Mouse (Mus musculus): ENCODE data around the gene H2-K1.
"Not testable (repeated sequence)": the region's sequence is repeated elsewhere in the genome, so short reads cannot be mapped to it uniquely, and the experiment has no call there.

The H2-K1 gene

GRCm38 (mm10) chr17:33954646-33955554, 45.2 kb downstream of the H2-K1 start:
- no peak for DNase-seq (ENCODE audit: low spot score)

GRCm38 (mm10) chr17:33953961-33954565, 46.1 kb downstream of the H2-K1 start:
- DNase-seq (ENCODE audit: low spot score) = no peak

- no peak for DNase-seq (ENCODE audit: low spot score)
Observed at GRCm38 (mm10) chr17:33953310-33953709, 46.8 kb downstream of the H2-K1 start.

- DNase-seq (ENCODE audit: low spot score) = no peak
Observed at GRCm38 (mm10) chr17:33952879-33953278, 47.3 kb downstream of the H2-K1 start.

- not testable (repeated sequence) for DNase-seq (ENCODE audit: low spot score)
Observed at GRCm38 (mm10) chr17:33952015-33952414, 48.1 kb downstream of the H2-K1 start.

- DNase-seq (ENCODE audit: low spot score) = peak; percentile 57
Observed at GRCm38 (mm10) chr17:33951021-33951946, 48.9 kb downstream of the H2-K1 start, which contains the start of gene B3galt4. Gene B3galt4 (minus strand): TSS chr17:33951488.

GRCm38 (mm10) chr17:33950131-33950625, 50.0 kb downstream of the H2-K1 start:
- no peak for DNase-seq (ENCODE audit: low spot score)

GRCm38 (mm10) chr17:33948905-33949537, 51.1 kb downstream of the H2-K1 start:
- DNase-seq (ENCODE audit: low spot score) = no peak

- no peak for DNase-seq (ENCODE audit: low spot score)
Observed at GRCm38 (mm10) chr17:33948090-33948904, 51.9 kb downstream of the H2-K1 start.

- DNase-seq (ENCODE audit: low spot score) = no peak
Observed at GRCm38 (mm10) chr17:33947430-33948089, 52.6 kb downstream of the H2-K1 start.
